Mouse (Mus musculus) thymus, adult 2 months (tissue): ENCODE measurements at regions not wholly inside any gene's neighbourhood (a gene's known extent, or its start where the extent isn't known, plus 50 kb on each side); places are given as distances from the start of the nearest gene placed in this dataset.

Source experiments
- CTCF ChIP-seq: fragments of 200-500 bp; IDR thresholded peaks from 2 replicates; pipeline ENCODE4 v1.5.1; 2012; ENCODE audit warnings: mild to moderate bottlenecking, control low read depth, low read length, moderate library complexity, borderline replicate concordance; ENCODE audit not compliant: control insufficient read depth, poor library complexity, insufficient read depth; ENCODE audit errors: extremely low read depth
- POLR2A ChIP-seq: fragments of 200-500 bp; IDR thresholded peaks from 2 replicates; pipeline ENCODE4 v1.6.1; 2012; ENCODE audit warnings: mild to moderate bottlenecking, low read length, control low read depth, moderate library complexity; ENCODE audit not compliant: control insufficient read depth, poor library complexity, insufficient read depth; ENCODE audit errors: extremely low read depth

DNA sequence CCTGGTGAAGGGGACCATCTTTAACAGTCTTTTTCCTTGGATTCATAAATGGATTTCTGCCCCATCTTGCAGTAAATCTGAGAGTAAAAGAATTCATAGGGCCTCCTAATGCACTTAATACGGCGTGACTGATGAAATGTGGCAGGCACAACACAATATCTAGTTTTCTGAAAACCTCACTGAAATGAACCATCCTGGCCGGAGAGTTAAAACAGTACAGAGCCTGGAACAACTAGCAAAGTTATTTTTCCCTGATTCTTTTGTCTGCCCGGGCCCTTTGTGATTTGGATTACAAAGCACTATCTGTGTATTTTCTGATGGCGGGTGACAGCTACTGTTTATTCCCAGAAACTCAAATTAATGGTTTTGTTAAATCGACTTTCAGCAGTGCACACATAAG lies 283.8 kb downstream of the Tox3 start:
- TF ChIP-seq POLR2A (no peak), CTCF (no peak)
